Mouse (Mus musculus) neutrophil, adult 65 days (primary cell): ENCODE data around the gene Sprr1a. TPM values are rescaled to one million over a fixed set of nuclear protein-coding genes. Genes with fewer than 3 reads are reported as not detected.

Experiments used
- total RNA-seq: library from RNA; stranded (reverse); gene quantifications from 2 replicates; pipeline ENCODE4 v1.2.4, GENCODE M21; 2023

Sprr1a gene
- total RNA-seq, result not detected in 2 replicates

GRCm38 (mm10) chr3:92485863-92486262, at the start of gene Sprr1a:
TSS of gene Sprr1a (minus strand) at chr3:92485895.

GRCm38 (mm10) chr3:92534411-92534810, 48.7 kb upstream of the Sprr1a start, which contains the start of gene 2310046K23Rik:
TSS of gene 2310046K23Rik (minus strand) at chr3:92534511.

DNA sequence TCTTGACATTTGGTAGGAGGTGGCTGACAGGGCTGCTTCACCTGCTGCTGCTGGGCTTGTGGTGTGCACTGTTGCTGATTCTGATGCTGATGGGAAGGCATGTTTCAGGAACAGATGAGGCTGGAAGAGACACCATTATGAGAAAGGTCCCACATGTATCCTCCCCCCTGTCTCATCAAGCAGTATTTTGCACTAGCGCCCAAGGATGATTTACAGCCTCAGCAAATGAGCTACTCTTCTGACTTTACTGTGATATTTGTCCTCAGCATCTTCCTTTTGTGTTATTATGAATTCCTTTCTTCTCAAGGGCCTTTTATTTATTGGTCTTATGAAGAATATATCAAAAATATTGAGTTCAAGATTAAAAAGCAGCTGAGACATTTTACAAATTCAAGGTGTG, 14.7 kb upstream of the Sprr1a start, which contains the start of gene Sprr4:
Gene Sprr4, minus strand, starts transcription at position 101 of the 400 bp plus-strand sequence.

DNA sequence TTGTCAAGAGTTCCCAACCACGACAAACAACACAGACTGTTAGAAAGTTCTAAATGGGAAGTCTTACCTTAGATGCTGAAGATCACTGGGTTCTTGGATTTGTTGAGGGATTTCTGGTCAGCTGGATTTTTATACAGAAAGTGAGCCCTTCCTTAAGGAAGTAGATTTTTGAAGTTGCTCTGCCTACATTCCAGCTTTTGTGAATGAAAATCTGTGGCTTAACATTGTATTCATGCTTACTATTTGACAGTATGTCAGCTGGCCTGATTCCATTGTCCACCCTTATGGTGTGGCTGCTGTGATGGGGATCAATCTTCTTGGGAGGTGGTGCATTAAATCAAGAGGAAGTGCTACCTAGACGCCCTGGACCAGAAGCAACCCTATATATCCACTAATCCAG, 27.1 kb downstream of the Sprr1a start, which contains the start of gene Sprr3:
Gene Sprr3, minus strand, starts transcription at position 101 of the 400 bp plus-strand sequence.

GRCm38 (mm10) chr3:92438689-92439088, 47.0 kb downstream of the Sprr1a start, which contains the start of gene Sprr1b:
TSS of gene Sprr1b (minus strand) at chr3:92438789.

Other genes starting within 250 kb of the Sprr1a start
- not detected in 2 replicates for gene Sprr2a3, start 200.5 kb downstream of the Sprr1a start, total RNA-seq
- gene Sprr2b, start 169.3 kb downstream of the Sprr1a start, total RNA-seq, result not detected in 2 replicates
- gene Sprr2d, start 146.8 kb downstream of the Sprr1a start, total RNA-seq, result not detected in 2 replicates
- gene Sprr2e, start 133.8 kb downstream of the Sprr1a start, total RNA-seq, result not detected in 2 replicates
- not detected in 2 replicates for gene Sprr2f, start 120.7 kb downstream of the Sprr1a start, total RNA-seq
- not detected in 2 replicates for gene Sprr2h, start 100.2 kb downstream of the Sprr1a start, total RNA-seq
- gene Sprr2i, start 77.9 kb downstream of the Sprr1a start, total RNA-seq, result not detected in 2 replicates
- not detected in 2 replicates for gene Sprr2j-ps, start 67.8 kb downstream of the Sprr1a start, total RNA-seq
- gene Gm9774, start 56.5 kb downstream of the Sprr1a start, total RNA-seq, result 2.2 TPM in 1 of 2 replicates, not detected in the other
- gene Sprr2k, start 53.3 kb downstream of the Sprr1a start, total RNA-seq, result not detected in 2 replicates
- not detected in 2 replicates for gene Sprr1b, start 47.1 kb downstream of the Sprr1a start, total RNA-seq
- gene Sprr3, start 27.2 kb downstream of the Sprr1a start, total RNA-seq, result not detected in 2 replicates
- gene Sprr4, start 14.6 kb upstream of the Sprr1a start, total RNA-seq, result not detected in 2 replicates
- not detected in 2 replicates for gene 2310046K23Rik, start 48.6 kb upstream of the Sprr1a start, total RNA-seq
- not detected in 2 replicates for gene Ivl, start 87.8 kb upstream of the Sprr1a start, total RNA-seq
- not detected in 2 replicates for gene Smcp, start 103.1 kb upstream of the Sprr1a start, total RNA-seq
- gene 2210017I01Rik, start 121.6 kb upstream of the Sprr1a start, total RNA-seq, result not detected in 2 replicates
- gene Lce6a, start 135.8 kb upstream of the Sprr1a start, total RNA-seq, result not detected in 2 replicates
- not detected in 2 replicates for gene Lce1a1, start 162.4 kb upstream of the Sprr1a start, total RNA-seq
- gene Lce1b, start 171.0 kb upstream of the Sprr1a start, total RNA-seq, result not detected in 2 replicates
- gene Lce1a2, start 184.4 kb upstream of the Sprr1a start, total RNA-seq, result not detected in 2 replicates
- gene Lce1c, start 193.4 kb upstream of the Sprr1a start, total RNA-seq, result not detected in 2 replicates
- gene Lce1d, start 201.3 kb upstream of the Sprr1a start, total RNA-seq, result not detected in 2 replicates
- gene Lce1e, start 223.2 kb upstream of the Sprr1a start, total RNA-seq, result not detected in 2 replicates
- not detected in 2 replicates for gene Lce1f, start 234.5 kb upstream of the Sprr1a start, total RNA-seq